Mouse (Mus musculus): ENCODE results near the gene Ppp1r37. TPM values are rescaled to one million over a fixed set of nuclear protein-coding genes. Genes with fewer than 3 reads are reported as not detected.
"Not testable (repeated sequence)": the region's sequence is repeated elsewhere in the genome, so short reads cannot be mapped to it uniquely, and the experiment has no call there.

The Ppp1r37 gene
- polyA plus RNA-seq, 1 experiment from 2014 or later = 65.5 TPM

DNA sequence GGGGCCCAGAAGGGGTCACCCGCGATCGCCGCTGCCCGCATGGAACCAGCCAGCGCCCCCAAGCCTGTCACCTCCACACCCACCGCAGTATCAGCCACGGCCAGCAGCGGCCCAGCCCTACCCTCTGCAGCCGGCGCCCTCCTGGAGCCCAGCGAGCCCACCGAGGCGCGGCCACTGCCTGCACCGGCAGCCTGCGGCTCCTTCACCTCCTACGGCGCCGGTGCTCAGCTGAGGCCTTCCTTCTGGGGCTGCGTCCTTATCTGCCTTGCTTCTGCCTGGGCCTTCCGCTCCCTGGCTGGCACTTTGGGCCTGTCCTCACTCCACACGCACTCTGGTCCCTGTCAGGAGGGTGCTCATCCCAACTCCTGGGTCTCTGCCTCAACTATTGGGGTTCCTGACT lies 42.8 kb downstream of the Ppp1r37 start:
- ATAC-seq (no peak), DNase-seq (ENCODE audit: low read depth, low spot score) (no peak)
- ChIA-PET CTCF (no interaction called here), POLR2A (no interaction called here)
- peaks cover 30% of the 10 kb centered on the region for H3K27me3 ChIP-seq
- in situ Hi-C loops (cut with MboI; ENCODE audit: low pct_unique_long_range_greater_than_20kb) = no loop called here
- TF ChIP-seq CTCF (IDR thresholded peaks at IDR 0.05) = no peak

DNA sequence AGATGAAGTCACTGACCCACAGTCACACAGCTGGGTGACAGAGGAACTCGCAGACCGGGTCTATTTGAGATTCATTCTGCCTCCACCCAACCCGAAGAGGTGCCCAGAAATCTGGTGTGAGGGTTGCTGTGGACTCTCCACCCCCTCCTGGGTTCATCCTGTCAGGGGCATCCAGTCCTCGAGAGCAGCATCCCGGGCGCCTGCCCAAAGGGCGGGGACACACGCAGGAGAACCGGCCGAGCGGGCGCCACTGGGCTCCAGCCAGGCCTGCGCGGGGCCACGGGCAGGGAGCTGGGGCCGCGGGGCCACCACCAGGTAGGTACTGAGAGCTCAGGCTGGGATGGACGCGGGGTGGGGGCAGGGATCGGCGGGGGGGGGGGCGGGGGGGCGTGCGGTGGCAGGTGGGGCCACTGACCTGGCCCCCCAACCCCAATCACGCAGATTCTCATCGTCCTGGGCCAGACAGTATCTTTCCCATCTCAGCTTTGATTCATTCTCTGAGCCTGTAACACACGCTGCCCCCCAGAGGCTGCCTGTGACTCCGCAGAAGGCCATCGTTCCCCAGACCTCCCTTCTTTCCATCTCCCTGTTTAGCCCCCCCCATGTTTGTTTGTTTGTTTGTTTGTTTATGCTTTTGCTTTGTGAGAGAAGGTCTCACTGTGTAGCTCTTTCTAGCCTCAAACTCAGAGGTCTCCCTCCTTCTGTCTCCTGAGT lies 45.1 kb downstream of the Ppp1r37 start, which contains the start of gene Nkpd1:
Nkpd1 (plus strand) TSS at position 187 of the 714 bp plus-strand sequence.
- ChIA-PET POLR2A (no interaction called here), CTCF (interaction anchor here (0.8 to 1.2 kb wide), 5 partner anchors 10 to 112 kb away, joined by 3 to 5 read pairs (median 3); partner anchors contain the start of genes Bloc1s3 and Trappc6a)
- peaks cover 11% of the 10 kb centered on the region for H3K27me3 ChIP-seq
- DNase-seq (ENCODE audit: low read depth, low spot score) (no peak), ATAC-seq (no peak)
- TF ChIP-seq CTCF (IDR thresholded peaks at IDR 0.05) = no peak
- in situ Hi-C loops (cut with MboI; ENCODE audit: low pct_unique_long_range_greater_than_20kb) = no loop called here

DNA sequence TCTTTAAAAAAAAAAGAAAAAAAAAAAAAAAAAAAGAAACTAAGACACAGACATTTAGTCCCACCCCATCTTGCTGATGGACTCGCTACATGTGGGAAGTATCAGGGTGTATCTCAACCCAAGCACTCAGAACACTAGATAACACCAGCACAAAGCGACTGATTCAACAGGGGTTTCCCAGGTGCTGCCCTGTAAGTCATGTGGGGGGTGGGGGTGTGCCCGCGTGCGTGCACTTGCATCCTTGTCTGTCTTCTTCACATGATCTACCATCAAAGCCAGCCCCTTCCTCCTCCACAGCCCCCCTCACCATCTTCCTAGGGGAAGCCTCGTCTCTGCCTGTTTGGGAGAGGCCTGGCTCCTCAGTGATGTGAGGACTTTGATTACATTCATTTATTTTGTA lies 50.5 kb downstream of the Ppp1r37 start:
- POLR2A ChIA-PET = no interaction called here
- ATAC-seq (no peak), DNase-seq (ENCODE audit: low read depth, low spot score) (no peak)
- H3K27me3 ChIP-seq = no peaks in the 10 kb centered on the region
- in situ Hi-C loops (cut with MboI; ENCODE audit: low pct_unique_long_range_greater_than_20kb) = no loop called here
- CTCF ChIA-PET = no interaction called here
- no peak for TF ChIP-seq CTCF (IDR thresholded peaks at IDR 0.05)

DNA sequence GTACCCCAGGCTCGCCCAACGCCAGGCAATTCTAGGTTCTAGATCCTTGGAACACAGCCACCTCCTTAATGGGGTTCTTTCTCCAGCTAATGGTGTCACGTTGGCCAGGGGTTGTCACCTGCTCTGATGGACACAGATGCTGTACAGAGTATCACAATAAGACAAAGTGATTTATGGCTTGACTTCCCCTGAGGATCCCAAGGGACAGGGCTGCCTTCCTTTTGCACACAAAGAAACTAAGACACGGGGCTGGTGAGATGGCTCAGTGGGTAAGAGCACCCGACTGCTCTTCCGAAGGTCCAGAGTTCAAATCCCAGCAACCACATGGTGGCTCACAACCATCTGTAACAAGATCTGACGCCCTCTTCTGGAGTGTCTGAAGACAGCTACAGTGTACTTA lies 50.9 kb downstream of the Ppp1r37 start:
- ATAC-seq; DNase-seq (ENCODE audit: low read depth, low spot score); POLR2A ChIA-PET; CTCF ChIA-PET; H3K27me3 ChIP-seq; in situ Hi-C loops (cut with MboI; ENCODE audit: low pct_unique_long_range_greater_than_20kb): not testable (repeated sequence)

DNA sequence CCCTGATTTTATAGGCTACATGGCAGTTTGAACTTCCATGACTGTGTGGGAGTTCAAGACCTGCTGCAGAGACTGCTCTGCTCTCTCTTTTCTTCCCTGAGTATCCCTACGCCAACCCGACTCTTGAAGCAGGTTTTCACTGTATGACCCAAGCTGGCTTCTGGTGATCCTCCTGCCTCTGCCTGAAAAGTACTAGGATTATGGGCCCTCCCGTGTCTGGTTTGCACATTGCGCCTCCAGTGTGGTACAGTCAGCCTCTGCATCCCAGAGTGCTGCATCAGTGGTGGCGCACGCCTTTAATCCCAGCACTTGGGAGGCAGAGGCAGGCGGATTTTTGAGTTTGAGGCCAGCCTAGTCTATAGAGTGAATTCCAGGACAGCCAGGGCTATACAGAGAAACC lies 53.1 kb downstream of the Ppp1r37 start:
- ChIA-PET CTCF (no interaction called here), POLR2A (no interaction called here)
- no peak for TF ChIP-seq CTCF (IDR thresholded peaks at IDR 0.05)
- in situ Hi-C loops (cut with MboI; ENCODE audit: low pct_unique_long_range_greater_than_20kb) = loop anchor here (5.0 kb wide), 1 partner anchor 63 kb away; no protein-coding TSS in a partner anchor
- no peaks in the 10 kb centered on the region for H3K27me3 ChIP-seq
- DNase-seq (ENCODE audit: low read depth, low spot score) (no peak), ATAC-seq (no peak)

DNA sequence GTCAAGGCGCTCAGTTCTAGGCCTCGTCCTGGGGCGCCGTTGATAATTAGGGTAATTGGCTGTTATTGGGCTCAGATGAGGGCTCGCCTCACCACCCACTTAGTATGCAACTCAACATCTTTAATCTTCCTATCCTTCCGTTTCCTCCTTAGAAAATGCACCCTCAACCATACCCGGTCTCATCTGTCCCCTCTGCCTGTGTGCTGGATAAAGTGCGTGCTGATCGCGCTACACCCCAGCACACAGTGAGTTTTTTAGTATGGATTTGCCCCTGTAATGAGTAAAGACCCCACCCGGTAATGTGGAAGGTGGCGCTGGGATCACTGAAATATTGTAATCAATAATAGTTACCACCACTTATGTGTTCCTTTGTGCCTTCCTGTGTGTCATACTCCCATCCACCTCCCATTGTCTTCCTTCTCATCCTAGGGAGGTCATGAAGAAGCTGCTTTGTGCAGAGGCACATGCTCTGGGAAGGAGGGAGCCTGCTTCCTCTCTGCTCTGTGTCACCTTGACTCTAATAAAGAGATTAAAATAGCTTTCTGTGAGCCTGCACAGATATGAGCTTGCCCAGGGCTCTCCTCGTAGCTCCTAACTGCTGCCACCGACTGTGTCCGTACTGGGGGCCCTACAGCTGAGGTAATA lies 53.8 kb downstream of the Ppp1r37 start:
- CTCF ChIA-PET = interaction anchor here (1.5 kb wide), 1 partner anchor 103 kb away, joined by 5 read pairs; no protein-coding TSS in a partner anchor
- H3K27me3 ChIP-seq = no peaks in the 10 kb centered on the region
- in situ Hi-C loops (cut with MboI; ENCODE audit: low pct_unique_long_range_greater_than_20kb) = loop anchor here (5.0 kb wide), 1 partner anchor 63 kb away; no protein-coding TSS in a partner anchor
- POLR2A ChIA-PET = interaction anchor here (0.8 kb wide), 1 partner anchor 21 kb away, joined by 3 read pairs; no protein-coding TSS in a partner anchor
- no peak for DNase-seq (ENCODE audit: low read depth, low spot score)
- peak; percentile 5 for ATAC-seq
- TF ChIP-seq CTCF (IDR thresholded peaks at IDR 0.05) = no peak

DNA sequence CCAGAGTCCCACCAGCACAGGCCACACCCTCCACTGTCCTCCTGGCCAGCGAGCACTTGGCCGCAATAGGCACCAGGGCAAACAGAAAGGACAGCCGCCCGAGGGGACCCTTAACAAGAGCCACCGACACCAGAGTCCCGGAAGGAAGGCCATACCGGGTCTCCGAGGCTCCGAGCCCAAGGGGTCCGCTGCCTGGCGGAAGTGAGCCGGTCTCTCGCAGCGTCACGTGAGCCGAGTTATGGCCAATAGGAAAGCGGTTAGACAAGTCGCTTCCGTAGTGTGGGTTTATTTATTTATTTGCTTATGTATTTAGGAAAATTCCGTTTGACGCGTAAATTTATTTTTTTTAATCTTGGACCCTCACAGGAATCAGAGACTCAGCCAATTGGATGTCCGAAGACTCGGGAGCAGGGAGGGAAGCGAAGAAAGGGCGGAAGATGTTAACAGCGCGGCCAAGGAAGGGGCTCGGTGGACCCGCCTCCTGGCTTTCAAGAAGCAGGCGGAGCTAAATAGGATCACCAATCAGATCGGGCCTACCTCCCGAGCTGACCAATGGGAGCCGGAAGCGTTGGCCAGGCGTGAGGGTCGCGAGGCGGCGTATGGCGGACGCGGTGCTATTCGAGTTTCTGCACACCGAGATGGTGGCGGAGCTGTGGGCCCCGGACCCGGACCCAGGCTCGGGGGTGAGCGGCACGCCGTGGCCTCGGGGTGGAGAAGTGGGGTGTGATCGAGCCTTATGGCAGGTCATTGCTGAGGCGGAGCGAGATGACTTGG lies 54.5 kb downstream of the Ppp1r37 start, which contains the start of the genes Bloc1s3 and Trappc6a:
Bloc1s3 (minus strand) TSS at position 218 of the 774 bp plus-strand sequence.
Trappc6a (plus strand) TSS at position 246 of the 774 bp plus-strand sequence.
- POLR2A ChIA-PET = interaction anchor here (0.6 to 1.8 kb wide), 3 partner anchors 20 to 193 kb away, joined by 3 to 4 read pairs (median 4); no protein-coding TSS in a partner anchor

DNA sequence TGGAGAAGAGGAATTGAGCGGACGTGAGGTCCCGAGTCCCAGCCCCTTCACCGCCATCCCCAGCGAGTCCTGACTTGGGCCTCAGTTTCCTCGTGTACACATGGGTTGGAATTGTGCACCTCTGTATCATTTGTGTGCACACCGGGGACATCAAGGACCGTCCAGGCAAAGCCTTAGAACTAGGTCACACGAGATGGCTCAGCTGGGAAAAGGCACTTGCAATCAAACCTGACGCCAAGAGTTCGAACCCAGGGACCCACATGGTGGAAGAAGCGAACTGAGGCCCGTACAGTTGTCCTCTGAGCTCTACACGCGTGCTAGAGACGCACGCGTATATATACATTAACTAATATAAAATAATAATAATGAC lies 55.3 kb downstream of the Ppp1r37 start:
- TF ChIP-seq CTCF (IDR thresholded peaks at IDR 0.05) = no peak
- no peaks in the 10 kb centered on the region for H3K27me3 ChIP-seq
- ChIA-PET POLR2A (interaction anchor here (0.6 to 1.8 kb wide), 3 partner anchors 62 to 377 kb away, joined by 4 read pairs; no protein-coding TSS in a partner anchor), CTCF (interaction anchor here (0.9 to 4.5 kb wide), 4 partner anchors 10 to 102 kb away, joined by 3 to 20 read pairs (median 5); partner anchors contain the start of gene Nkpd1)
- DNase-seq (ENCODE audit: low read depth, low spot score) (no peak), ATAC-seq (no peak)
- in situ Hi-C loops (cut with MboI; ENCODE audit: low pct_unique_long_range_greater_than_20kb) = loop anchor here (5.0 kb wide), 1 partner anchor 65 kb away; no protein-coding TSS in a partner anchor

More for the DNA sequence above, 54.5 kb downstream of the Ppp1r37 start, which contains the start of the genes Bloc1s3 and Trappc6a:
- TF ChIP-seq CTCF (IDR thresholded peaks at IDR 0.05) = no peak
- in situ Hi-C loops (cut with MboI; ENCODE audit: low pct_unique_long_range_greater_than_20kb) = loop anchor here (5.0 kb wide), 1 partner anchor 64 kb away; no protein-coding TSS in a partner anchor
- CTCF ChIA-PET = interaction anchor here (0.9 to 1.7 kb wide), 3 partner anchors 9 to 103 kb away, joined by 3 to 5 read pairs (median 5); partner anchors contain the start of gene Nkpd1
- H3K27me3 ChIP-seq = no peaks in the 10 kb centered on the region
- peak; percentile 89 for ATAC-seq
- DNase-seq (ENCODE audit: low read depth, low spot score) = peak; percentile 75

DNA sequence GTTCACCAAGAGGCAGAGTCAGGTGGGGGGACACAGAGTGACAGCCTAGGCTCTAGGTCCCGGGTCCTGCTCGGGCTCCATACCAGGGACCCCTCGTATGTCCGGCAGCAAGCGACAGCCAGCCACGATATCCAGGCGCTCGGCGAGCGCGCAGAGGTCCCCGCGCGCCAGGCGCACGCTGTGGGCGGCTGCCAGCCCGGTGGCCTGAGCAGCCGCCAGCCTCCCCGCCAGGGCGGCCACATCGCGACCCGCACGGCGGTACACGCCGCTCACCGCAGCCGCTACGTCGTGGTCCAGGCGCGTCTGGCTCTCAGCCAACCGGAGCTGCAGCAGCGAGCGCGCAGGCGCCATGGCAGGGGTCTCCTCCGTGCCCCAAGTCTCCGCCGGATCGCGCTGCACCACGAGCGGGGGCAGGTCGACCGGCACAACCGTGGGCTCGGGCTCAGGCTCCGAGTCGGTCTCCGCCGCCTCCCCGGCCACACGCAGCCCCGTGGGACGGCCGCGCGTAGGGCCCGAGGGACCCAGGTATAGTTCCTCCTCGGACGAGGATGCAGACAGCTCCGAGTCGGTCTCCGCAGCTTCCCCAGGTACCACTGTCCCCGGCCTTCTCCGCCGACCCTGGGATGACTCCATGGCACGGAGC lies 55.8 kb downstream of the Ppp1r37 start:
- DNase-seq (ENCODE audit: low read depth, low spot score) (no peak), ATAC-seq (no peak)
- no peak for TF ChIP-seq CTCF (IDR thresholded peaks at IDR 0.05)
- H3K27me3 ChIP-seq = no peaks in the 10 kb centered on the region
- in situ Hi-C loops (cut with MboI; ENCODE audit: low pct_unique_long_range_greater_than_20kb) = loop anchor here (5.0 kb wide), 1 partner anchor 65 kb away; no protein-coding TSS in a partner anchor
- POLR2A ChIA-PET = interaction anchor here (0.6 to 1.8 kb wide), 2 partner anchors 63 to 377 kb away, joined by 4 read pairs; no protein-coding TSS in a partner anchor
- CTCF ChIA-PET = interaction anchor here (1.7 to 4.5 kb wide), 2 partner anchors 11 to 83 kb away, joined by 5 to 20 read pairs; partner anchors contain the start of gene Nkpd1

Data from Patski (cell line).